Mouse (Mus musculus) neural tube, embryonic 14.5 days (tissue): ENCODE measurements around the gene Pnpla3. TPM values are rescaled to one million over a fixed set of nuclear protein-coding genes. Genes with fewer than 3 reads are reported as not detected.

Source experiments
- ATAC-seq: fragments of 200-750 bp; cut with Nextera tagmentation; 2 replicates; pipeline ENCODE4 v1.8.0; 2017; ENCODE audit warnings: low read depth, mild to moderate bottlenecking, moderate TSS enrichment, moderate library complexity
- H3K27ac ChIP-seq: fragments of 300-500 bp; sonication (generic); 2 replicates; pipeline ENCODE4 v1.5.1; 2014; ENCODE audit warnings: low read depth, mild to moderate bottlenecking, control low read depth, low read length, moderate library complexity, mixed read lengths
- H3K27me3 ChIP-seq: fragments of 300-500 bp; sonication (generic); 2 replicates; pipeline ENCODE4 v1.6.1; 2014; ENCODE audit warnings: low read length; ENCODE audit not compliant: control insufficient read depth, insufficient read depth
- H3K36me3 ChIP-seq: fragments of 300-500 bp; sonication (generic); 2 replicates; pipeline ENCODE4 v1.6.1; 2014; ENCODE audit warnings: low read length, mixed read lengths; ENCODE audit not compliant: control insufficient read depth, insufficient read depth
- H3K4me1 ChIP-seq: fragments of 300-500 bp; sonication (generic); 2 replicates; pipeline ENCODE4 v1.6.1; 2014; ENCODE audit warnings: low read length; ENCODE audit not compliant: control insufficient read depth, insufficient read depth
- H3K4me2 ChIP-seq: fragments of 300-500 bp; sonication (generic); 2 replicates; pipeline ENCODE4 v1.6.1; 2014; ENCODE audit warnings: mild to moderate bottlenecking, low read depth, low read length, control low read depth
- H3K4me3 ChIP-seq: fragments of 300-500 bp; sonication (generic); 2 replicates; pipeline ENCODE4 v1.5.1; 2014; ENCODE audit warnings: low read depth, low read length, control low read depth, mixed read lengths
- H3K9ac ChIP-seq: fragments of 300-500 bp; sonication (generic); replicated peaks from 2 replicates; pipeline ENCODE4 v1.6.1; 2014; ENCODE audit warnings: low read depth, mild to moderate bottlenecking, control low read depth, low read length, mixed read lengths
- H3K9me3 ChIP-seq: fragments of 300-500 bp; sonication (generic); 2 replicates; pipeline ENCODE4 v1.6.1; 2016; ENCODE audit warnings: low read length; ENCODE audit not compliant: control insufficient read depth
- WGBS: fragments of 180-500 bp; shearing (Covaris S2); extraction: QIAGEN DNeasy Blood & Tissue Kit; methylation state at CpG from one replicate; pipeline ENCODE4 v1.1.7; 2014; 5-methylcytosine and 5-hydroxymethylcytosine counted together
- polyA plus RNA-seq: library from polyadenylated mRNA; unstranded; fragments of >200 nt; fragmentation: Nextera tagmentation; extraction: Ambion mirVana; gene quantifications from 2 replicates; pipeline ENCODE4 v1.2.1, GENCODE M21; 2014

Pnpla3 gene
- polyA plus RNA-seq, 1 experiment from 2014 or later = 6.1 TPM

GRCm38 (mm10) chr15:84189881-84190280 lies 22.2 kb downstream of the Pnpla3 start:
- no peak overlapping the region for H3K4me2 ChIP-seq
- H3K27ac ChIP-seq = no peak overlapping the region
- H3K27me3 ChIP-seq = no peaks in the 10 kb centered on the region
- ATAC-seq = no peak
- no peak overlapping the region for H3K4me3 ChIP-seq
- no peak overlapping the region for H3K9ac ChIP-seq
- no peaks in the 10 kb centered on the region for H3K9me3 ChIP-seq
- H3K36me3 ChIP-seq = no peaks in the 10 kb centered on the region
- H3K4me1 ChIP-seq = 0 out of 2 replicates have a peak, but pooled peaks cover 4% of the 10 kb centered on the region
- WGBS = 55% methylated on average over 3 of the region's 3 CpGs

GRCm38 (mm10) chr15:84191724-84192057 lies 24.1 kb downstream of the Pnpla3 start:
- Histone ChIP-seq H3K27me3 (no peaks in the 10 kb centered on the region), H3K4me1 (0 out of 2 replicates have a peak, but pooled peaks cover 4% of the 10 kb centered on the region), H3K27ac (peak overlapping the region; percentile 86), H3K9me3 (no peaks in the 10 kb centered on the region), H3K36me3 (peaks cover 8% of the 10 kb centered on the region), H3K4me2 (peak overlapping the region; percentile 73), H3K9ac (peak overlapping the region; percentile 78), H3K4me3 (peak overlapping the region; percentile 94)
- WGBS = 5% methylated on average over 9 of the region's 9 CpGs
- no peak for ATAC-seq

- Histone ChIP-seq H3K9me3 (no peaks in the 10 kb centered on the region), H3K27me3 (no peaks in the 10 kb centered on the region), H3K4me3 (peak within 1 kb of the TSS; percentile 94), H3K36me3 (peaks cover 14% of the 10 kb centered on the region), H3K4me1 (0 out of 2 replicates have a peak, but pooled peaks cover 4% of the 10 kb centered on the region), H3K4me2 (peak within 1 kb of the TSS; percentile 73), H3K27ac (peak within 1 kb of the TSS; percentile 86), H3K9ac (peak within 1 kb of the TSS; percentile 78)
- ATAC-seq = peak; percentile 99
- WGBS = 4% methylated on average over 46 of the region's 48 CpGs
Observed at GRCm38 (mm10) chr15:84192058-84192791, 24.6 kb downstream of the Pnpla3 start, which contains the start of gene Samm50. Samm50 (plus strand) TSS chr15:84192241.

- H3K27ac ChIP-seq = no peak overlapping the region
- H3K9ac ChIP-seq = no peak overlapping the region
- ATAC-seq = no peak
- H3K9me3 ChIP-seq = no peaks in the 10 kb centered on the region
- no peaks in the 10 kb centered on the region for H3K27me3 ChIP-seq
- peaks cover 54% of the 10 kb centered on the region for H3K36me3 ChIP-seq
- H3K4me3 ChIP-seq = no peak overlapping the region
- no peak overlapping the region for H3K4me2 ChIP-seq
- H3K4me1 ChIP-seq = 0 out of 2 replicates have a peak, but pooled peaks cover 4% of the 10 kb centered on the region
- 93% methylated on average over 8 of the region's 8 CpGs for WGBS
Observed at GRCm38 (mm10) chr15:84196486-84197165, 29.0 kb downstream of the Pnpla3 start.

GRCm38 (mm10) chr15:84207327-84207726 lies 39.7 kb downstream of the Pnpla3 start:
- Histone ChIP-seq H3K4me2 (no peak overlapping the region), H3K9ac (no peak overlapping the region), H3K9me3 (no peaks in the 10 kb centered on the region), H3K4me1 (no peaks in the 10 kb centered on the region), H3K4me3 (no peak overlapping the region), H3K27me3 (no peaks in the 10 kb centered on the region), H3K36me3 (peaks cover 51% of the 10 kb centered on the region), H3K27ac (no peak overlapping the region)
- ATAC-seq = no peak
- 97% methylated on average over 4 of the region's 4 CpGs for WGBS

- H3K27me3 ChIP-seq = no peaks in the 10 kb centered on the region
- H3K27ac ChIP-seq = no peak overlapping the region
- H3K9ac ChIP-seq = no peak overlapping the region
- ATAC-seq = no peak
- WGBS = 89% methylated on average over 11 of the region's 11 CpGs
- no peaks in the 10 kb centered on the region for H3K9me3 ChIP-seq
- no peak overlapping the region for H3K4me2 ChIP-seq
- H3K4me1 ChIP-seq = no peaks in the 10 kb centered on the region
- peaks cover 30% of the 10 kb centered on the region; the same call in 1 of the 2 replicates for H3K36me3 ChIP-seq
- H3K4me3 ChIP-seq = no peak overlapping the region
Observed at GRCm38 (mm10) chr15:84209517-84210412, 42.1 kb downstream of the Pnpla3 start.

GRCm38 (mm10) chr15:84210461-84210860 lies 42.8 kb downstream of the Pnpla3 start:
- Histone ChIP-seq H3K4me2 (no peak overlapping the region), H3K9ac (no peak overlapping the region), H3K36me3 (peaks cover 26% of the 10 kb centered on the region; the same call in 1 of the 2 replicates), H3K9me3 (no peaks in the 10 kb centered on the region), H3K27ac (no peak overlapping the region), H3K4me1 (no peaks in the 10 kb centered on the region), H3K4me3 (no peak overlapping the region), H3K27me3 (no peaks in the 10 kb centered on the region)
- no peak for ATAC-seq
- WGBS = 97% methylated on average over 13 of the region's 13 CpGs

- H3K4me1 ChIP-seq = no peaks in the 10 kb centered on the region
- H3K36me3 ChIP-seq = peaks cover 26% of the 10 kb centered on the region; the same call in 1 of the 2 replicates
- H3K9me3 ChIP-seq = no peaks in the 10 kb centered on the region
- H3K4me2 ChIP-seq = no peak overlapping the region
- no peak overlapping the region for H3K27ac ChIP-seq
- no peak overlapping the region for H3K9ac ChIP-seq
- no peaks in the 10 kb centered on the region for H3K27me3 ChIP-seq
- 90% methylated on average over 13 of the region's 13 CpGs for WGBS
- ATAC-seq = no peak
- no peak overlapping the region for H3K4me3 ChIP-seq
Observed at GRCm38 (mm10) chr15:84210941-84211340, 43.3 kb downstream of the Pnpla3 start.
